Mouse (Mus musculus): ENCODE results near the gene Slc7a8. TPM values are rescaled to one million over a fixed set of nuclear protein-coding genes. Genes with fewer than 3 reads are reported as not detected.

Gene Slc7a8
- polyA plus RNA-seq, 1 experiment from 2014 or later, result 1.9 TPM

GRCm38 (mm10) chr14:54786489-54786888 is 4.7 kb upstream of the Slc7a8 start:
- Histone ChIP-seq H3K4me2 (ENCODE audit: low read depth, low read length) (peak overlapping the region; percentile 18; the same call in 1 of the 2 replicates), H3K27ac (ENCODE audit: low read length) (no peak overlapping the region), H3K9ac (ENCODE audit: low read length) (no peak overlapping the region), H3K36me3 (ENCODE audit: control insufficient read depth, insufficient read depth, low read length) (no peaks in the 10 kb centered on the region), H3K27me3 (ENCODE audit: control insufficient read depth, insufficient read depth, low read depth, low read length) (peaks cover 7% of the 10 kb centered on the region), H3K4me3 (ENCODE audit: low read length) (no peak overlapping the region), H3K4me1 (replicated peaks; ENCODE audit: control insufficient read depth, insufficient read depth, low read length) (no peaks in the 10 kb centered on the region; the same call in 1 of the 2 replicates), H3K9me3 (ENCODE audit: control insufficient read depth, low read length) (no peaks in the 10 kb centered on the region)
- 18% methylated on average over 10 of the region's 10 CpGs for WGBS
- peak; percentile 83 for ATAC-seq (ENCODE audit: low read depth)

GRCm38 (mm10) chr14:54785898-54786297 is 4.2 kb upstream of the Slc7a8 start:
- Histone ChIP-seq H3K4me3 (ENCODE audit: low read length) (no peak overlapping the region), H3K4me2 (ENCODE audit: low read depth, low read length) (no peak overlapping the region), H3K4me1 (replicated peaks; ENCODE audit: control insufficient read depth, insufficient read depth, low read length) (no peaks in the 10 kb centered on the region; the same call in 1 of the 2 replicates), H3K9ac (ENCODE audit: low read length) (no peak overlapping the region), H3K27me3 (ENCODE audit: control insufficient read depth, insufficient read depth, low read depth, low read length) (peaks cover 7% of the 10 kb centered on the region), H3K9me3 (ENCODE audit: control insufficient read depth, low read length) (no peaks in the 10 kb centered on the region), H3K27ac (ENCODE audit: low read length) (no peak overlapping the region), H3K36me3 (ENCODE audit: control insufficient read depth, insufficient read depth, low read length) (no peaks in the 10 kb centered on the region)
- ATAC-seq (ENCODE audit: low read depth), result peak; percentile 5; the same call in 1 of the 2 replicates
- 49% methylated on average over 4 of the region's 4 CpGs for whole genome bisulfite sequencing

GRCm38 (mm10) chr14:54782971-54783370 is 1.2 kb upstream of the Slc7a8 start:
- 84% methylated on average over 6 of the region's 6 CpGs for WGBS
- Histone ChIP-seq H3K27me3 (ENCODE audit: control insufficient read depth, insufficient read depth, low read depth, low read length) (peaks cover 15% of the 10 kb centered on the region), H3K9ac (ENCODE audit: low read length) (no peak overlapping the region), H3K4me3 (ENCODE audit: low read length) (no peak overlapping the region), H3K27ac (ENCODE audit: low read length) (no peak overlapping the region), H3K4me1 (replicated peaks; ENCODE audit: control insufficient read depth, insufficient read depth, low read length) (no peaks in the 10 kb centered on the region; the same call in 1 of the 2 replicates), H3K9me3 (ENCODE audit: control insufficient read depth, low read length) (no peaks in the 10 kb centered on the region), H3K4me2 (ENCODE audit: low read depth, low read length) (no peak overlapping the region), H3K36me3 (ENCODE audit: control insufficient read depth, insufficient read depth, low read length) (no peaks in the 10 kb centered on the region)
- no peak for ATAC-seq (ENCODE audit: low read depth)

- H3K9ac ChIP-seq (ENCODE audit: low read length), result peak overlapping the region; percentile 53
- no peaks in the 10 kb centered on the region for H3K9me3 ChIP-seq (ENCODE audit: control insufficient read depth, low read length)
- peak overlapping the region; percentile 53 for H3K4me3 ChIP-seq (ENCODE audit: low read length)
- no peaks in the 10 kb centered on the region for H3K36me3 ChIP-seq (ENCODE audit: control insufficient read depth, insufficient read depth, low read length)
- peak overlapping the region; percentile 84 for H3K4me2 ChIP-seq (ENCODE audit: low read depth, low read length)
- ATAC-seq (ENCODE audit: low read depth), result peak; percentile 60; the same call in 1 of the 2 replicates
- 3% methylated on average over 35 of the region's 35 CpGs for WGBS
- no peak overlapping the region for H3K27ac ChIP-seq (ENCODE audit: low read length)
- peaks cover 15% of the 10 kb centered on the region for H3K27me3 ChIP-seq (ENCODE audit: control insufficient read depth, insufficient read depth, low read depth, low read length)
- H3K4me1 ChIP-seq (replicated peaks; ENCODE audit: control insufficient read depth, insufficient read depth, low read length), result no peaks in the 10 kb centered on the region
These were observed 723 bp downstream of the Slc7a8 start for GRCm38 (mm10) chr14:54780836-54781609.

GRCm38 (mm10) chr14:54780084-54780483 is 1.7 kb downstream of the Slc7a8 start:
- H3K27me3 ChIP-seq (ENCODE audit: control insufficient read depth, insufficient read depth, low read depth, low read length), result peaks cover 15% of the 10 kb centered on the region
- no peak overlapping the region for H3K4me3 ChIP-seq (ENCODE audit: low read length)
- H3K4me1 ChIP-seq (replicated peaks; ENCODE audit: control insufficient read depth, insufficient read depth, low read length), result no peaks in the 10 kb centered on the region
- H3K36me3 ChIP-seq (ENCODE audit: control insufficient read depth, insufficient read depth, low read length), result no peaks in the 10 kb centered on the region
- no peaks in the 10 kb centered on the region for H3K9me3 ChIP-seq (ENCODE audit: control insufficient read depth, low read length)
- ATAC-seq (ENCODE audit: low read depth), result no peak
- WGBS, result 82% methylated on average over 9 of the region's 9 CpGs
- H3K27ac ChIP-seq (ENCODE audit: low read length), result no peak overlapping the region
- no peak overlapping the region for H3K9ac ChIP-seq (ENCODE audit: low read length)
- H3K4me2 ChIP-seq (ENCODE audit: low read depth, low read length), result no peak overlapping the region

- no peak for ATAC-seq (ENCODE audit: low read depth)
- H3K36me3 ChIP-seq (ENCODE audit: control insufficient read depth, insufficient read depth, low read length), result no peaks in the 10 kb centered on the region
- no peaks in the 10 kb centered on the region for H3K4me1 ChIP-seq (replicated peaks; ENCODE audit: control insufficient read depth, insufficient read depth, low read length)
- WGBS, result 72% methylated on average over 4 of the region's 4 CpGs
- peaks cover 13% of the 10 kb centered on the region for H3K27me3 ChIP-seq (ENCODE audit: control insufficient read depth, insufficient read depth, low read depth, low read length)
- no peak overlapping the region for H3K4me2 ChIP-seq (ENCODE audit: low read depth, low read length)
- H3K9me3 ChIP-seq (ENCODE audit: control insufficient read depth, low read length), result no peaks in the 10 kb centered on the region
- H3K27ac ChIP-seq (ENCODE audit: low read length), result no peak overlapping the region
- H3K4me3 ChIP-seq (ENCODE audit: low read length), result no peak overlapping the region
- H3K9ac ChIP-seq (ENCODE audit: low read length), result no peak overlapping the region
These were observed 3.9 kb downstream of the Slc7a8 start for GRCm38 (mm10) chr14:54777893-54778292.

GRCm38 (mm10) chr14:54776768-54777167 is 5.0 kb downstream of the Slc7a8 start:
- Histone ChIP-seq H3K9me3 (ENCODE audit: control insufficient read depth, low read length) (no peaks in the 10 kb centered on the region), H3K9ac (ENCODE audit: low read length) (no peak overlapping the region), H3K27me3 (ENCODE audit: control insufficient read depth, insufficient read depth, low read depth, low read length) (peaks cover 8% of the 10 kb centered on the region), H3K36me3 (ENCODE audit: control insufficient read depth, insufficient read depth, low read length) (no peaks in the 10 kb centered on the region), H3K4me2 (ENCODE audit: low read depth, low read length) (no peak overlapping the region), H3K4me3 (ENCODE audit: low read length) (no peak overlapping the region), H3K27ac (ENCODE audit: low read length) (no peak overlapping the region), H3K4me1 (replicated peaks; ENCODE audit: control insufficient read depth, insufficient read depth, low read length) (no peaks in the 10 kb centered on the region)
- 72% methylated on average over 5 of the region's 5 CpGs for WGBS
- ATAC-seq (ENCODE audit: low read depth), result no peak

- Histone ChIP-seq H3K9me3 (ENCODE audit: control insufficient read depth, low read length) (no peaks in the 10 kb centered on the region), H3K27ac (ENCODE audit: low read length) (no peak overlapping the region), H3K4me2 (ENCODE audit: low read depth, low read length) (no peak overlapping the region), H3K36me3 (ENCODE audit: control insufficient read depth, insufficient read depth, low read length) (no peaks in the 10 kb centered on the region), H3K4me3 (ENCODE audit: low read length) (no peak overlapping the region), H3K4me1 (replicated peaks; ENCODE audit: control insufficient read depth, insufficient read depth, low read length) (no peaks in the 10 kb centered on the region), H3K9ac (ENCODE audit: low read length) (no peak overlapping the region), H3K27me3 (ENCODE audit: control insufficient read depth, insufficient read depth, low read depth, low read length) (peaks cover 8% of the 10 kb centered on the region)
- ATAC-seq (ENCODE audit: low read depth), result no peak
- WGBS, result 89% methylated on average over 7 of the region's 7 CpGs
These were observed 6.2 kb downstream of the Slc7a8 start for GRCm38 (mm10) chr14:54775534-54776041.

- ATAC-seq (ENCODE audit: low read depth), result no peak
- H3K4me2 ChIP-seq (ENCODE audit: low read depth, low read length), result no peak overlapping the region
- WGBS, result 70% methylated on average over 20 of the region's 20 CpGs
- H3K4me3 ChIP-seq (ENCODE audit: low read length), result no peak overlapping the region
- no peaks in the 10 kb centered on the region for H3K36me3 ChIP-seq (ENCODE audit: control insufficient read depth, insufficient read depth, low read length)
- no peaks in the 10 kb centered on the region for H3K27me3 ChIP-seq (ENCODE audit: control insufficient read depth, insufficient read depth, low read depth, low read length)
- H3K27ac ChIP-seq (ENCODE audit: low read length), result no peak overlapping the region
- no peaks in the 10 kb centered on the region for H3K9me3 ChIP-seq (ENCODE audit: control insufficient read depth, low read length)
- no peaks in the 10 kb centered on the region for H3K4me1 ChIP-seq (replicated peaks; ENCODE audit: control insufficient read depth, insufficient read depth, low read length)
- no peak overlapping the region for H3K9ac ChIP-seq (ENCODE audit: low read length)
These were observed 9.4 kb downstream of the Slc7a8 start for GRCm38 (mm10) chr14:54772333-54772856.

All from lung, embryonic 16.5 days (tissue).